Mouse (Mus musculus) liver, embryonic 14.5 days (tissue): ENCODE results near the gene Gab3.

Experiments
- CTCF ChIP-seq: IDR thresholded peaks from 2 replicates; pipeline ENCODE4 v1.5.1; 2016; ENCODE audit warnings: antibody characterized with exemption, low read depth, control low read depth
- EP300 ChIP-seq: IDR thresholded peaks from 2 replicates; pipeline ENCODE4 v1.6.1; 2016; ENCODE audit warnings: antibody characterized with exemption, low read depth

DNA sequence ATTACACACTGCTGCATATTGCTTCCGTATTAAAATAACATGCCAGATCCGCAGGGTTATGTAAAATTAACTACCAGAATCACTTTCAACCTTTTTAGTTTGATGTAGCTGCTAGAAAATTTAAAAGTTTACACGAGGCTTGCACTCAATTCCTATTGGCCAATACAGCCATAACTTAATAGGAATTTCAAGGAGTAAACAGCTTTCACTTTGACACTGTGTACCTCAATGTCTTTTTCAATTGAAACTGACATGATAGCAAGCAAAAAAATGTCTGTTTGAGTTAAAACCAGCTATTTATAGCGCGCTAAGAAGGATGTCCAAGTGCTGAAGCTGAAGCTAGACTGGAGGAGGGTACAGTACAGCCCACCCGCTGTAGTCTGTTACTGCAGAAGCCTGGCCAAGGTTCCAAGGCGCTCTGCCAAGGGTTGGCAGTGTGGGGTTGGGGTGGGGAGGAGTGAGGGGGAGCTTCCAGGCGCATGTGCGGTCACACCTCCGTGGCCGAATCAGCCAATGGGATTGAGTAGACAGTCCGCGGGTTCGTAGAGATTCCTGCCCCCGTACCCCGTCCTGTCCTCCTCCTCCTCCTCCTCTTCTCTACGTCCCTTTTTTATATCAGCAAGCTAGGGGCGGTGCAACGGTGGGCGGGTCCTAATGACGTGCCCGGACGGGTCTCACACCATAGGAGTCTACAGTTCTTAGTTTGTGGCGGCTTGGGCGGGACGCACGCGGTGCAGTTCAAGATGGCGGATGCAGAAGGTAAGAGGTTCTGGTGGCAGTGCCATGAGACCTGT lies 10.3 kb upstream of the Gab3 start, which contains the start of gene Dkc1:
- TF ChIP-seq CTCF (no peak), EP300 (no peak)
